Mouse (Mus musculus) urinary bladder, postnatal 0 days (tissue): Measurements from ENCODE around the gene Krtap19-9b. TPM values are rescaled to one million over a fixed set of nuclear protein-coding genes. Genes with fewer than 3 reads are reported as not detected.

ENCODE experiments used
- polyA plus RNA-seq: library from polyadenylated mRNA; unstranded; fragments of >200 nt; fragmentation: Nextera tagmentation; extraction: Ambion mirVana; gene quantifications from 2 replicates; pipeline ENCODE4 v1.2.1, GENCODE M21; 2015

Krtap19-9b gene
- not detected in 2 replicates for polyA plus RNA-seq

DNA sequence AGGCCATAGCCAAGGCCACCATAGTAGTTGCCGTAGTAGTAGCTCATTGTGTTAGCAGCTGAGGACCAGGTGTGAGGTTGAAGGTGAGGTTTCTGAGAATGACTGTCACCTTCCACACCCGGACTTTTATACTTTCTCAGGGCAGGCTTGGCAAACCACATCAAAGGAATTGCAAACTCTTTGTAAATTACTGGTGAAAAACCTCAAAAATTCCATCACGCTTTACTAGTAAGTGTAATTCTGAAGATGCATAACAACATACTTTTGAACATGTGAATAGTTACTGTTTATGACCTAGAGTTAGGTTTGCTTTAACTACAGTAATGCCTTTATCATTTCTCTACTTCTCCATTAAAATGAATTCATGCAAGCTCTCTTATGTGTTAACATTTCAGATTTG, at the start of gene Krtap19-9b:
Gene Krtap19-9b, minus strand, starts transcription at position 101 of the 400 bp plus-strand sequence.

DNA sequence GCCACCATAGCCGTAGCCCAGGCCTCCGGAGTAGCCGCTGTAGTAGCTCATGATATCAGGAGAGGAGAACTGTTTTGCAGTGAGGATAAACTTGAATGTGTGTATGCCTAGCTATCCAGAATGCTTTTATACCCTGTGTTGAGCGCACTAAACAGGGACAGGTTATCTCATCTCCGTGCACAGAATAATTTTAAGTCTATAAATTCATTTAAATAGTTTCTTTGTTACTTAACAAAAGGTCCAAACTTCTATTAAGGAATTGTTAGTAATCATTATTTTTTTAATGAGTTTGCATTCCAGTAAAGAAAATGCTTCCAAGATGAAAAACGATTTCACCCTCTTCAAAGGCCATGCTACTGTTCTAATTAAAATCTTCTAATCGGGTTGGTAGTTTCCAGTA, 30.7 kb upstream of the Krtap19-9b start, which contains the start of gene Krtap16-3:
Gene Krtap16-3, minus strand, starts transcription at position 101 of the 400 bp plus-strand sequence.

DNA sequence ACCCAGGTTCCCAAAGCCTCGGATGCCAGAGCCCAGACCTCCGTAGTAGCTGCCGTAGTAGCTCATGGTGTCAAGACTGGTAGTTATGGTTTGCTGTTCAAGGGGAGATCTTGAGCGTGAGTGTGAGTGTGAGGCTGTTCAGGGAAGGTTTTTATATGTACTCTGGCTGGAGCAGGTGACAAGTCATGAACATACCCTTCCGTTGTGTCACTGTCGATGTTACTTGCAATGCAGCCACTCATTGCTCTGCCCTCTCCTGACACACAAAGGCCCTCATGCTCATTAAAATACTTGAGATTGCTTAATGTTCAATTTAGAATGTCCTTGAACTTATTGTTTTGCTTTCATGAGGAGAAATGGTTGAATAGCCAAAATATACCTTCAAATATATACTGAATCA, 35.7 kb downstream of the Krtap19-9b start, which contains the start of gene Krtap19-5:
Gene Krtap19-5, minus strand, starts transcription at position 101 of the 400 bp plus-strand sequence.

GRCm38 (mm10) chr16:88884989-88885388, 47.1 kb downstream of the Krtap19-9b start, which contains the start of gene Krtap19-4:
TSS of gene Krtap19-4 (minus strand) at chr16:88885089.

Other genes with a start within 250 kb of the Krtap19-9b start
- gene 2310061N02Rik, start 224.3 kb downstream of the Krtap19-9b start, polyA plus RNA-seq = not detected in 2 replicates
- gene Krtap13-1, start 203.4 kb downstream of the Krtap19-9b start, polyA plus RNA-seq = not detected in 2 replicates
- not detected in 2 replicates for gene Krtap13, start 180.6 kb downstream of the Krtap19-9b start, polyA plus RNA-seq
- gene 2310034C09Rik, start 173.4 kb downstream of the Krtap19-9b start, polyA plus RNA-seq = not detected in 2 replicates
- gene 2310057N15Rik, start 158.1 kb downstream of the Krtap19-9b start, polyA plus RNA-seq = not detected in 2 replicates
- gene Gm5965, start 154.4 kb downstream of the Krtap19-9b start, polyA plus RNA-seq = not detected in 2 replicates
- gene Gm20741, start 120.0 kb downstream of the Krtap19-9b start, polyA plus RNA-seq = not detected in 2 replicates
- not detected in 2 replicates for gene Krtap15, start 112.0 kb downstream of the Krtap19-9b start, polyA plus RNA-seq
- not detected in 2 replicates for gene Krtap14, start 106.1 kb downstream of the Krtap19-9b start, polyA plus RNA-seq
- not detected in 2 replicates for gene Krtap19-1, start 62.9 kb downstream of the Krtap19-9b start, polyA plus RNA-seq
- not detected in 2 replicates for gene Krtap19-2, start 58.0 kb downstream of the Krtap19-9b start, polyA plus RNA-seq
- not detected in 2 replicates for gene Krtap19-3, start 54.2 kb downstream of the Krtap19-9b start, polyA plus RNA-seq
- not detected in 2 replicates for gene Krtap19-4, start 47.2 kb downstream of the Krtap19-9b start, polyA plus RNA-seq
- gene Krtap19-5, start 35.8 kb downstream of the Krtap19-9b start, polyA plus RNA-seq = not detected in 2 replicates
- gene Krtap16-3, start 30.6 kb upstream of the Krtap19-9b start, polyA plus RNA-seq = not detected in 2 replicates
- gene Krtap22-2, start 78.5 kb upstream of the Krtap19-9b start, polyA plus RNA-seq = not detected in 2 replicates
- not detected in 2 replicates for gene Gm10229, start 83.0 kb upstream of the Krtap19-9b start, polyA plus RNA-seq
- gene Krtap6-1, start 99.4 kb upstream of the Krtap19-9b start, polyA plus RNA-seq = not detected in 2 replicates
- gene Gm10228, start 109.2 kb upstream of the Krtap19-9b start, polyA plus RNA-seq = not detected in 2 replicates
- gene Krtap6-5, start 115.6 kb upstream of the Krtap19-9b start, polyA plus RNA-seq = not detected in 2 replicates
- gene 1110025L11Rik, start 131.7 kb upstream of the Krtap19-9b start, polyA plus RNA-seq = not detected in 2 replicates
- not detected in 2 replicates for gene Krtap6-3, start 151.8 kb upstream of the Krtap19-9b start, polyA plus RNA-seq
- gene Gm6358, start 208.6 kb upstream of the Krtap19-9b start, polyA plus RNA-seq = not detected in 2 replicates
- gene Gm10061, start 218.8 kb upstream of the Krtap19-9b start, polyA plus RNA-seq = not detected in 2 replicates
- gene Gm9789, start 225.7 kb upstream of the Krtap19-9b start, polyA plus RNA-seq = not detected in 2 replicates
- not detected in 2 replicates for gene Gm7735, start 237.2 kb upstream of the Krtap19-9b start, polyA plus RNA-seq
- gene 1110057P08Rik, start 242.5 kb upstream of the Krtap19-9b start, polyA plus RNA-seq = not detected in 2 replicates